Comparison of ENCODE assay signal across 8 mouse cellular contexts in genomic region chrX:53608122-53608813, GRCm38 (mm10). TPM values are rescaled to one million over a fixed set of nuclear protein-coding genes. Genes with fewer than 3 reads are reported as not detected.
DNase-seq lines count a peak whose midpoint lies in the region; ATAC-seq and TF ChIP-seq lines count a peak whose summit lies in the region.

No protein-coding gene starts in this region.

- peak overlapping the region; percentile 81 for H3K27ac ChIP-seq in gastrocnemius, adult 2 months
- no peak overlapping the region for H3K27ac ChIP-seq in embryonic facial prominence, embryonic 14.5 days (replicated peaks; ENCODE audit: low read depth, low read length)
- H3K27ac ChIP-seq in hindbrain, embryonic 14.5 days = peak overlapping the region; percentile 83
- no peak overlapping the region for H3K27ac ChIP-seq in limb, embryonic 12.5 days

- ATAC-seq in activated CD4-positive, CD25-positive, alpha-beta regulatory T cell, adult 4 months = peak; percentile 14
- ATAC-seq in embryonic facial prominence, embryonic 14.5 days (ENCODE audit: low read depth) = peak; percentile 42; the same call in 1 of the 2 replicates
- ATAC-seq in hindbrain, embryonic 14.5 days (ENCODE audit: low FRiP score) = peak; percentile 59
- ATAC-seq in limb, embryonic 12.5 days (ENCODE audit: insufficient number of reproducible peaks, insufficient read depth, low FRiP score, low TSS enrichment, low read depth) = peak; percentile 16; the same call in 1 of the 2 replicates

- H3K36me3 ChIP-seq in embryonic facial prominence, embryonic 14.5 days (ENCODE audit: control insufficient read depth, insufficient read depth, low read length) = no peaks in the 10 kb centered on the region
- no peaks in the 10 kb centered on the region for H3K36me3 ChIP-seq in hindbrain, embryonic 14.5 days (replicated peaks; ENCODE audit: control insufficient read depth, insufficient read depth)
- H3K36me3 ChIP-seq in limb, embryonic 12.5 days = no peaks in the 10 kb centered on the region

- peak overlapping the region; percentile 64 for H3K9ac ChIP-seq in embryonic facial prominence, embryonic 14.5 days (ENCODE audit: low read depth, low read length)
- peak overlapping the region; percentile 79 for H3K9ac ChIP-seq in hindbrain, embryonic 14.5 days
- peak overlapping the region; percentile 50 for H3K9ac ChIP-seq in limb, embryonic 12.5 days (replicated peaks)

- no peaks in the 10 kb centered on the region for H3K9me3 ChIP-seq in embryonic facial prominence, embryonic 14.5 days (ENCODE audit: control insufficient read depth, low read length)
- no peaks in the 10 kb centered on the region for H3K9me3 ChIP-seq in hindbrain, embryonic 14.5 days (ENCODE audit: control insufficient read depth, low read length)
- no peaks in the 10 kb centered on the region for H3K9me3 ChIP-seq in limb, embryonic 12.5 days

- no peaks in the 10 kb centered on the region for H3K4me1 ChIP-seq in embryonic facial prominence, embryonic 14.5 days (ENCODE audit: control insufficient read depth, insufficient read depth, low read length)
- H3K4me1 ChIP-seq in hindbrain, embryonic 14.5 days (replicated peaks; ENCODE audit: control insufficient read depth, insufficient read depth, low read length) = no peaks in the 10 kb centered on the region
- H3K4me1 ChIP-seq in limb, embryonic 12.5 days (replicated peaks) = no peaks in the 10 kb centered on the region

- H3K4me2 ChIP-seq in embryonic facial prominence, embryonic 14.5 days (ENCODE audit: low read depth, low read length) = peak overlapping the region; percentile 54
- H3K4me2 ChIP-seq in hindbrain, embryonic 14.5 days (replicated peaks) = peak overlapping the region; percentile 52
- H3K4me2 ChIP-seq in limb, embryonic 12.5 days = peak overlapping the region; percentile 60

- no peak for DNase-seq in gastrocnemius, adult 2 months
- DNase-seq in gastrocnemius, postnatal 25 days = no peak
- DNase-seq in embryonic facial prominence, embryonic 14.5 days (ENCODE audit: low spot score) = peak; percentile 9
- DNase-seq in hindbrain, embryonic 14.5 days (ENCODE audit: low spot score) = no peak
- peak; percentile 2 for DNase-seq in naive thymus-derived CD4-positive, alpha-beta T cell, adult 2 months (ENCODE audit: low read depth)
- no peak for DNase-seq in urinary bladder, adult 2 months (ENCODE audit: low spot score)

- intact Hi-C loops in gastrocnemius, adult 2 months (cut with DNase I) = no loop called here

- H3K4me3 ChIP-seq in gastrocnemius, adult 2 months = peak overlapping the region; percentile 75
- peak overlapping the region; percentile 48 for H3K4me3 ChIP-seq in embryonic facial prominence, embryonic 14.5 days (ENCODE audit: low read depth, low read length)
- peak overlapping the region; percentile 51 for H3K4me3 ChIP-seq in hindbrain, embryonic 14.5 days (replicated peaks; ENCODE audit: low read length)
- H3K4me3 ChIP-seq in limb, embryonic 12.5 days (replicated peaks) = peak overlapping the region; percentile 43

- TF ChIP-seq CTCF in gastrocnemius, adult 2 months (IDR thresholded peaks at IDR 0.05) = no peak

- WGBS in embryonic facial prominence, embryonic 14.5 days = 33% methylated on average over 15 of the region's 18 CpGs
- 32% methylated on average over 14 of the region's 18 CpGs for WGBS in hindbrain, embryonic 14.5 days
- 20% methylated on average over 18 of the region's 18 CpGs for WGBS in limb, embryonic 12.5 days

- H3K27me3 ChIP-seq in embryonic facial prominence, embryonic 14.5 days (replicated peaks; ENCODE audit: control insufficient read depth, insufficient read depth, low read length) = no peaks in the 10 kb centered on the region
- no peaks in the 10 kb centered on the region for H3K27me3 ChIP-seq in hindbrain, embryonic 14.5 days (ENCODE audit: control insufficient read depth, insufficient read depth, low read length)
- H3K27me3 ChIP-seq in limb, embryonic 12.5 days = no peaks in the 10 kb centered on the region

RNA-seq across cellular contexts. Expression of gene Rtl8c, which starts 0.4 kb away (rescaled TPM):
- 1 to 10 TPM; 3.7 to 9.0 TPM for total RNA-seq in gastrocnemius, adult 2 months (2021)
- 1 to 10 TPM; 5.8 to 7.3 TPM for total RNA-seq in gastrocnemius, postnatal 25 days (2021)
- 10 to 100 TPM; 19.2 to 30.0 TPM for polyA plus RNA-seq in activated CD4-positive, CD25-positive, alpha-beta regulatory T cell, adult 4 months (2017; shearing (Covaris generic))
- polyA plus RNA-seq in embryonic facial prominence, embryonic 14.5 days (2014; fragmentation: Nextera tagmentation; extraction: Ambion mirVana) = 52.6 and 54.6 TPM in 2 replicates
- polyA plus RNA-seq in hindbrain, embryonic 14.5 days (2014; fragmentation: Nextera tagmentation; extraction: Ambion mirVana) = 218 and 237 TPM in 2 replicates
- polyA plus RNA-seq in limb, embryonic 12.5 days (2016; fragmentation: Nextera tagmentation; extraction: Ambion mirVana) = 31.6 and 31.9 TPM in 2 replicates
- 42.6 and 46.4 TPM in 2 replicates for polyA plus RNA-seq in urinary bladder, adult 2 months (2012; rRNA removed)

RNA-seq across cellular contexts. Expression of gene Gm14597, which starts 0.5 kb away (rescaled TPM):
- not detected for total RNA-seq in gastrocnemius, adult 2 months (2021)
- not detected for total RNA-seq in gastrocnemius, postnatal 25 days (2021)
- polyA plus RNA-seq in activated CD4-positive, CD25-positive, alpha-beta regulatory T cell, adult 4 months (2017; shearing (Covaris generic)) = not detected
- not detected in 2 replicates for polyA plus RNA-seq in embryonic facial prominence, embryonic 14.5 days (2014; fragmentation: Nextera tagmentation; extraction: Ambion mirVana)
- 0.57 TPM in 1 of 2 replicates, not detected in the other for polyA plus RNA-seq in hindbrain, embryonic 14.5 days (2014; fragmentation: Nextera tagmentation; extraction: Ambion mirVana)
- polyA plus RNA-seq in limb, embryonic 12.5 days (2016; fragmentation: Nextera tagmentation; extraction: Ambion mirVana) = not detected in 2 replicates
- not detected in 2 replicates for polyA plus RNA-seq in urinary bladder, adult 2 months (2012; rRNA removed)

RNA-seq across cellular contexts. Expression of gene Rtl8a, which starts 35.2 kb away (rescaled TPM):
- total RNA-seq in gastrocnemius, adult 2 months (2021) = 10 to 100 TPM; 55.5 to 73.8 TPM
- total RNA-seq in gastrocnemius, postnatal 25 days (2021) = 10 to 100 TPM; 72.3 to 78.7 TPM
- 10 to 100 TPM; 18.9 to 19.7 TPM for polyA plus RNA-seq in activated CD4-positive, CD25-positive, alpha-beta regulatory T cell, adult 4 months (2017; shearing (Covaris generic))
- polyA plus RNA-seq in embryonic facial prominence, embryonic 14.5 days (2014; fragmentation: Nextera tagmentation; extraction: Ambion mirVana) = 81.6 and 82.2 TPM in 2 replicates
- 254 TPM in 2 replicates for polyA plus RNA-seq in hindbrain, embryonic 14.5 days (2014; fragmentation: Nextera tagmentation; extraction: Ambion mirVana)
- polyA plus RNA-seq in limb, embryonic 12.5 days (2016; fragmentation: Nextera tagmentation; extraction: Ambion mirVana) = 51.2 and 53.2 TPM in 2 replicates
- polyA plus RNA-seq in urinary bladder, adult 2 months (2012; rRNA removed) = 59.1 and 59.8 TPM in 2 replicates

Comparison
In these comparisons a context has a peak if more than half of its experiments do, and no peak if none do; other contexts are left out.
1. DNase-seq: peak in embryonic facial prominence, embryonic 14.5 days (single experiment) and naive thymus-derived CD4-positive, alpha-beta T cell, adult 2 months (single experiment); none in gastrocnemius, adult 2 months (single experiment), gastrocnemius, postnatal 25 days (single experiment), hindbrain, embryonic 14.5 days (single experiment) and urinary bladder, adult 2 months (single experiment).
2. H3K27ac ChIP-seq: peak in gastrocnemius, adult 2 months (single experiment) and hindbrain, embryonic 14.5 days (single experiment); none in embryonic facial prominence, embryonic 14.5 days (single experiment) and limb, embryonic 12.5 days (single experiment).
3. Peak in every context shown above with its lines, with median percentiles within 50 percentile points of each other: H3K4me3 ChIP-seq, ATAC-seq, H3K4me2 ChIP-seq and H3K9ac ChIP-seq.